Mouse (Mus musculus) thymus, postnatal 4 days (tissue): ENCODE measurements around the gene Vmn1r60.
"Not testable (repeated sequence)": the region's sequence is repeated elsewhere in the genome, so short reads cannot be mapped to it uniquely, and the experiment has no call there.

ENCODE experiments used
- DNase-seq: peaks from one replicate; pipeline ENCODE4 v3.0.0; 2021

Vmn1r60 gene

DNA sequence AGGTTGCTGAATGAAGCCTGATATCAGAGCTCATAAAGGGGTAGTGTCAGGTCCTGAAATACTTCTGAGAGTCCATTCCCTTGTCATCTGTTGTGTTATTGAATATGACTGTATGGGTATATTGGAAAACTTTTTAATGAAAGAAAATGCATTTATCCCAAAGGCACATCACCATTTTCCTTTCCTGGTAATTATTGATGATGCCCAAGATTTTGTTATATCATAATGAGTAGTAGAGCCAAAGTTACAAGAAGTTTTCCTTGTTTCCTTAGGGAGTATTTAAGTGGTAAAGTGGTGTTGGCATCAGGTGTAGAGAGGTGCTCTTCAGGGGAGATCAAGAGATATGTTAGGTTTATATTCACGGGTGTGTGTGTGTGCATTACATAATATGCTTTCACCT, at the start of gene Vmn1r60:
Gene Vmn1r60, minus strand, starts transcription at position 101 of the 400 bp plus-strand sequence.
- DNase-seq, result not testable (repeated sequence)

DNA sequence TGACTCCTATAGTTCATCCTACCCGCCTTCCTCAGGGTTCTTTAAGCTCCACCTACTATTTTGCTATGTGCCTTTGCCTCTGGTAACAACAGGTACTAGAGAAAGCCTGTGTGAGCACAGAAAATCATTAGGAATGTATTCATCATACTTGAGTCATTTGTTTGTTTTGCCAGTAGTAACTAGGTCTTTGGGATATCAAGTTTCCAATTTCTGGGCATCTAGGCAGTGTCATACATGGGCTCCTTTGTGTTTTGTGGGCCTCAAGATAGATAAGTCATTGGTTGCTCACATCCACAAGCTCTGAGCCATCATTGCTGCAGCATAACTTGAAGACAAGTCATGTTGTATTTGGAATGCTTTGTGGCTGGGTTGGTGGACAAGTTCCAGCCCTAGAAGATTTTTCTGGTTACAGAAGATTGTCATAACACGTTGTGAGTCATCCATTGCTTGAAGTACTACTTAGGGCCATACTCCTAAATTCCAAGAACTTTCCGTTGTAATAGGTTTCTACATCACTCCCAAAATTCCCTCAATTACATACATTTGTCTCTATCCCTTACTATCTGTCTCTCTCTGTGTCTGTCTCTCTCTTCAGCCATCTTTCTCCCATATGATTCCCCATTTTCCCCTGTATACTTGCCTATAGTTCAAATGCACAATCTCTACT, 6.2 kb downstream of the Vmn1r60 start:
- DNase-seq, result not testable (repeated sequence)

DNA sequence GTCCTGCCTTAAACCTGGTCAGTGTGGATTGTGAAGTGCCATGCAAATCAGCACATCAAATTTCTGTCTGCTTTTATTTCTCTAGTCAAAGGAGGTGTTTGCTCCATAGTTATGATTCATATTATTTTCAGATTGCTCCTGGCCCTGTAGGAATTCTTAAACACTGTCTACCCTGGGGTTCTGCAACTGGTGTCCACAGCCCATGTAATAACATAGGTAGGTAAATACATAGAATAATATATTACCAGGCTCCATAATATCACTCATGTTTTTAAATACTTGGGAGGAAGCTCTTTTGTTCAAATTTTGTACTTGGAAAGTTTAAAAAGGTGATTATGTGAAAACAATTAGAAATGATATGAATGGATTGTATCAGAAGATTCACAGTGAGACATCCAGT, 53.3 kb downstream of the Vmn1r60 start, which contains the start of gene Vmn2r28:
Gene Vmn2r28, minus strand, starts transcription at position 101 of the 400 bp plus-strand sequence.
- DNase-seq, result not testable (repeated sequence)
